Mouse (Mus musculus) embryonic facial prominence, embryonic 11.5 days (tissue): Measurements from ENCODE around the gene Flvcr2. TPM values are rescaled to one million over a fixed set of nuclear protein-coding genes. Genes with fewer than 3 reads are reported as not detected.

Experiments used
- ATAC-seq: fragments of 200-750 bp; cut with Nextera tagmentation; replicated peaks from 2 replicates; pipeline ENCODE4 v1.8.0; 2017; ENCODE audit warnings: low read depth; ENCODE audit not compliant: insufficient number of reproducible peaks, low FRiP score, low TSS enrichment
- DNase-seq: peaks from one replicate; pipeline ENCODE4 v3.0.0-alpha.2; 2015; ENCODE audit warnings: low spot score
- H3K27ac ChIP-seq: fragments of 300-500 bp; sonication (generic); replicated peaks from 2 replicates; pipeline ENCODE4 v1.5.1; 2014; ENCODE audit warnings: mild to moderate bottlenecking, low read depth, low read length, control low read depth
- H3K27me3 ChIP-seq: fragments of 300-500 bp; sonication (generic); 2 replicates; pipeline ENCODE4 v1.6.1; 2014; ENCODE audit warnings: mild to moderate bottlenecking, low read length, moderate library complexity, mixed read lengths; ENCODE audit not compliant: control insufficient read depth, insufficient read depth
- H3K36me3 ChIP-seq: fragments of 300-500 bp; sonication (generic); replicated peaks from 2 replicates; pipeline ENCODE4 v1.6.1; 2014; ENCODE audit warnings: low read depth, mild to moderate bottlenecking, low read length, moderate library complexity, mixed read lengths; ENCODE audit not compliant: control insufficient read depth, insufficient read depth
- H3K4me1 ChIP-seq: fragments of 300-500 bp; sonication (generic); 2 replicates; pipeline ENCODE4 v1.6.1; 2014; ENCODE audit warnings: low read length, mixed read lengths; ENCODE audit not compliant: control insufficient read depth, insufficient read depth
- H3K4me2 ChIP-seq: fragments of 300-500 bp; sonication (generic); 2 replicates; pipeline ENCODE4 v1.6.1; 2014; ENCODE audit warnings: low read depth, mild to moderate bottlenecking, control low read depth, low read length, moderate library complexity
- H3K4me3 ChIP-seq: fragments of 300-500 bp; sonication (generic); 2 replicates; pipeline ENCODE4 v1.5.1; 2014; ENCODE audit warnings: low read depth, low read length, control low read depth
- H3K9ac ChIP-seq: fragments of 300-500 bp; sonication (generic); replicated peaks from 2 replicates; pipeline ENCODE4 v1.6.1; 2014; ENCODE audit warnings: mild to moderate bottlenecking, control low read depth, low read length
- H3K9me3 ChIP-seq: fragments of 300-500 bp; sonication (generic); replicated peaks from 2 replicates; pipeline ENCODE4 v1.6.1; 2016; ENCODE audit warnings: mild to moderate bottlenecking, low read length, inconsistent platforms, mixed read lengths; ENCODE audit not compliant: control insufficient read depth
- WGBS: fragments of 180-500 bp; shearing (Covaris S2); extraction: QIAGEN DNeasy Blood & Tissue Kit; methylation state at CpG from one replicate; pipeline ENCODE4 v1.1.7; 2014; 5-methylcytosine and 5-hydroxymethylcytosine counted together
- polyA plus RNA-seq: library from polyadenylated mRNA; unstranded; fragments of >200 nt; fragmentation: Nextera tagmentation; extraction: Ambion mirVana; gene quantifications from 2 replicates; pipeline ENCODE4 v1.2.1, GENCODE M21; 2014

Gene Flvcr2
- polyA plus RNA-seq, 1 experiment from 2014 or later: 0.93 TPM

- H3K4me2 ChIP-seq: no peak overlapping the region
- H3K9me3 ChIP-seq: no peaks in the 10 kb centered on the region
- H3K9ac ChIP-seq: no peak overlapping the region
- WGBS: 79% methylated on average over 4 of the region's 4 CpGs
- H3K4me1 ChIP-seq: no peaks in the 10 kb centered on the region
- no peak overlapping the region for H3K4me3 ChIP-seq
- no peak for ATAC-seq
- no peaks in the 10 kb centered on the region for H3K27me3 ChIP-seq
- no peak overlapping the region for H3K27ac ChIP-seq
- no peaks in the 10 kb centered on the region for H3K36me3 ChIP-seq
- DNase-seq: no peak
Observed at GRCm38 (mm10) chr12:85725306-85725705, 21.0 kb upstream of the Flvcr2 start.

GRCm38 (mm10) chr12:85726729-85727397 lies 19.5 kb upstream of the Flvcr2 start:
- H3K36me3 ChIP-seq: no peaks in the 10 kb centered on the region
- no peak overlapping the region for H3K4me3 ChIP-seq
- no peaks in the 10 kb centered on the region for H3K4me1 ChIP-seq
- DNase-seq: no peak
- H3K9ac ChIP-seq: no peak overlapping the region
- H3K27me3 ChIP-seq: no peaks in the 10 kb centered on the region
- H3K4me2 ChIP-seq: no peak overlapping the region
- 66% methylated on average over 6 of the region's 6 CpGs for WGBS
- H3K27ac ChIP-seq: no peak overlapping the region
- no peaks in the 10 kb centered on the region for H3K9me3 ChIP-seq
- no peak for ATAC-seq

- Histone ChIP-seq H3K27ac (no peak overlapping the region), H3K9ac (no peak overlapping the region), H3K4me1 (no peaks in the 10 kb centered on the region), H3K36me3 (no peaks in the 10 kb centered on the region), H3K9me3 (no peaks in the 10 kb centered on the region), H3K4me2 (no peak overlapping the region), H3K4me3 (no peak overlapping the region), H3K27me3 (no peaks in the 10 kb centered on the region)
- ATAC-seq: no peak
- WGBS: 85% methylated on average over 7 of the region's 7 CpGs
- no peak for DNase-seq
Observed at GRCm38 (mm10) chr12:85728181-85728580, 18.2 kb upstream of the Flvcr2 start.

GRCm38 (mm10) chr12:85729022-85729944 lies 17.1 kb upstream of the Flvcr2 start:
- WGBS: 34% methylated on average over 17 of the region's 17 CpGs
- H3K4me2 ChIP-seq: no peak overlapping the region
- no peaks in the 10 kb centered on the region for H3K36me3 ChIP-seq
- DNase-seq (peak; percentile 80), ATAC-seq (peak; percentile 44; the same call in 1 of the 2 replicates)
- no peaks in the 10 kb centered on the region for H3K4me1 ChIP-seq
- no peaks in the 10 kb centered on the region for H3K27me3 ChIP-seq
- no peak overlapping the region for H3K4me3 ChIP-seq
- H3K9ac ChIP-seq: no peak overlapping the region
- H3K9me3 ChIP-seq: no peaks in the 10 kb centered on the region
- no peak overlapping the region for H3K27ac ChIP-seq

- Histone ChIP-seq H3K27me3 (no peaks in the 10 kb centered on the region), H3K27ac (no peak overlapping the region), H3K4me3 (no peak overlapping the region), H3K36me3 (no peaks in the 10 kb centered on the region), H3K9ac (no peak overlapping the region), H3K4me1 (no peaks in the 10 kb centered on the region), H3K4me2 (no peak overlapping the region), H3K9me3 (no peaks in the 10 kb centered on the region)
- WGBS: 72% methylated on average over 6 of the region's 6 CpGs
- no peak for DNase-seq
- ATAC-seq: 0 out of 2 replicates have a peak, but pooled peaks have one; percentile 34
Observed at GRCm38 (mm10) chr12:85729945-85730290, 16.4 kb upstream of the Flvcr2 start.

- Histone ChIP-seq H3K4me3 (no peak overlapping the region), H3K9me3 (no peaks in the 10 kb centered on the region), H3K36me3 (no peaks in the 10 kb centered on the region), H3K4me1 (no peaks in the 10 kb centered on the region), H3K27me3 (no peaks in the 10 kb centered on the region), H3K27ac (no peak overlapping the region), H3K9ac (no peak overlapping the region), H3K4me2 (no peak overlapping the region)
- DNase-seq (no peak), ATAC-seq (no peak)
- WGBS: 75% methylated on average over 2 of the region's 2 CpGs
Observed at GRCm38 (mm10) chr12:85736203-85736602, 10.1 kb upstream of the Flvcr2 start.

- Histone ChIP-seq H3K4me3 (no peak overlapping the region), H3K9me3 (no peaks in the 10 kb centered on the region), H3K4me2 (no peak overlapping the region), H3K27me3 (no peaks in the 10 kb centered on the region), H3K36me3 (no peaks in the 10 kb centered on the region), H3K9ac (no peak overlapping the region), H3K4me1 (no peaks in the 10 kb centered on the region), H3K27ac (no peak overlapping the region)
- no peak for DNase-seq
- no peak for ATAC-seq
- WGBS: 81% methylated on average over 3 of the region's 3 CpGs
Observed at GRCm38 (mm10) chr12:85736960-85737359, 9.4 kb upstream of the Flvcr2 start.

- 21% methylated on average over 18 of the region's 21 CpGs for WGBS
- H3K9ac ChIP-seq: peak overlapping the region; percentile 44
- H3K4me3 ChIP-seq: peak overlapping the region; percentile 45
- no peak for DNase-seq
- peak; percentile 61 for ATAC-seq
- H3K27me3 ChIP-seq: peaks cover 7% of the 10 kb centered on the region
- no peaks in the 10 kb centered on the region for H3K36me3 ChIP-seq
- no peak overlapping the region for H3K27ac ChIP-seq
- no peaks in the 10 kb centered on the region for H3K4me1 ChIP-seq
- no peaks in the 10 kb centered on the region for H3K9me3 ChIP-seq
- peak overlapping the region; percentile 88 for H3K4me2 ChIP-seq
Observed at GRCm38 (mm10) chr12:85746696-85747219, 419 bp downstream of the Flvcr2 start.
